Mouse (Mus musculus) layer of hippocampus, adult 2 months (tissue): Measurements from ENCODE around the gene Olfr924. TPM values are rescaled to one million over a fixed set of nuclear protein-coding genes. Genes with fewer than 3 reads are reported as not detected.
A peak's percentile ranks its signal among the peaks of the same experiment; 100 is the strongest.
"Not testable (repeated sequence)": the region's sequence is repeated elsewhere in the genome, so short reads cannot be mapped to it uniquely, and the experiment has no call there.

Experiments used
- DNase-seq, 2 experiments: peaks; one replicate each; pipeline ENCODE4 v3.0.0; 2022; ENCODE audit warnings: low spot score in 2 of 2
- H3K27ac ChIP-seq: fragments of 200-600 bp; 2 replicates; pipeline ENCODE4 v1.8.1; 2022
- H3K4me3 ChIP-seq: fragments of 200-600 bp; 2 replicates; pipeline ENCODE4 v1.8.1; 2022; ENCODE audit warnings: mild to moderate bottlenecking
- CTCF ChIP-seq: fragments of 200-600 bp; conservative IDR thresholded peaks from 2 replicates; pipeline ENCODE4 v1.8.1; 2022; ENCODE audit warnings: antibody characterized with exemption, mild to moderate bottlenecking, moderate library complexity
- long read RNA-seq, 2 experiments: library from polyadenylated mRNA; stranded (forward); transcript quantifications; one replicate each; pipeline ENCODE4 v2.0.0; 2021; ENCODE audit warnings: borderline mapping rate in 2 of 2
- total RNA-seq, 2 experiments: library from RNA; stranded (reverse); gene quantifications; 2 replicates each; pipeline ENCODE4 v1.2.3; 2021

The Olfr924 gene
- total RNA-seq, result not detected
- long read RNA-seq, experiment 1, result 0 reads
- long read RNA-seq, experiment 2, result 0 reads

DNA sequence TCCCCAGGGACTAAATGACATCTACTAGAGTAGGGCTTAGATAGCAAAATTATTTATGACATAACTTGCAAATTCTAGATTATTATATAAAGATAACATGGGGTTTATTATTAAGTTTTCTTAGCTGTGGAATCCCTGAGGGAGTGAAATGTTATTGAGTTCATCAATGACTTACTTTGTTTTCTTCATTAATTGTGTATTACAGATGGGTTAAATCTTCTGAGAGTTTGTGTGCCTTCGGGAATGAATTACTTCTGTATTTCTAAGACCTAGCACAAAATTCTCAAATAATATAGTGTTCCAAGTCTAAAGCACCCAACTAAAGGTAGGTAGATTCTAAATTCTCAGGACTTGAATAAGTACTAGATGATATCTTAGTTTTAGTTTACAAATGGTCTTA, at the start of gene Olfr924:
Olfr924 (plus strand) TSS at position 301 of the 400 bp plus-strand sequence.
- DNase-seq, result no peak
- TF ChIP-seq CTCF, result no peak
- no peak within 1 kb of the TSS for H3K4me3 ChIP-seq
- H3K27ac ChIP-seq, result no peak within 1 kb of the TSS

- no peak overlapping the region for H3K27ac ChIP-seq
- TF ChIP-seq CTCF, result peak; percentile 66
- no peak overlapping the region for H3K4me3 ChIP-seq
- no peak for DNase-seq
Measured at GRCm38 (mm10) chr9:38805696-38806095, 38.6 kb upstream of the Olfr924 start.

- no peak within 1 kb of the TSS for H3K27ac ChIP-seq
- no peak for TF ChIP-seq CTCF
- no peak within 1 kb of the TSS for H3K4me3 ChIP-seq
- no peak for DNase-seq
Measured at GRCm38 (mm10) chr9:38814314-38814713, 29.9 kb upstream of the Olfr924 start, which contains the start of gene Olfr922. Gene Olfr922, plus strand, starts transcription at chr9:38814614.

DNA sequence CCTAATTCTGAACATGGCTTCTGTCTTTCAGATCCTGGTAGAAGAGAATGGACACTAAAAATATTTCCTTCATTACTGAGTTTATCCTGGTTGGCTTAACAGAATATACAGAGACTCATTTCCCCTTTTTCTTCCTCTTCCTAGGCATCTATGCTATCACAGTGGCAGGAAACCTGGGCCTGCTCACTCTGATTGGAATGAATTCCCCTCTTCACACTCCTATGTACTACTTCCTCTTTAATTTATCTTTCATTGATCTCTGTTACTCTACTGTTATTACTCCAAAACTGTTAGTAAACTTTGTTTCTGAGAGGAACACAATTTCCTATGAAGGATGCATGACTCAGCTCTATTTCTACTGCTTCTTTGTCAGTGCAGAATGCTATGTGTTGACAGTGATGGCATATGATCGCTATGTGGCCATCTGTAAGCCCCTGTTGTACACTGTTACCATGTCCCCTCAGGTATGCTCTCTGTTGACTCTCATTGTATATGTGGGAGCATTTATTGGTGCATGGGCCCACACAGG, 28.7 kb upstream of the Olfr924 start:
- no peak for TF ChIP-seq CTCF
- Histone ChIP-seq H3K4me3 (no peak overlapping the region), H3K27ac (no peak overlapping the region)
- no peak for DNase-seq

- no peak within 1 kb of the TSS for H3K4me3 ChIP-seq
- no peak for TF ChIP-seq CTCF
- DNase-seq, result no peak
- H3K27ac ChIP-seq, result no peak within 1 kb of the TSS
Measured at GRCm38 (mm10) chr9:38826245-38826644, 18.0 kb upstream of the Olfr924 start, which contains the start of gene Olfr923. Gene Olfr923, plus strand, starts transcription at chr9:38826545.

GRCm38 (mm10) chr9:38833027-38833426, 11.2 kb upstream of the Olfr924 start:
- Histone ChIP-seq H3K4me3 (no peak overlapping the region), H3K27ac (no peak overlapping the region)
- DNase-seq, result no peak
- no peak for TF ChIP-seq CTCF

GRCm38 (mm10) chr9:38854760-38855159, 10.5 kb downstream of the Olfr924 start, which contains the start of gene Olfr26:
Gene Olfr26, plus strand, starts transcription at chr9:38855060.
- DNase-seq, result no peak
- no peak for TF ChIP-seq CTCF
- H3K27ac ChIP-seq, result no peak within 1 kb of the TSS

GRCm38 (mm10) chr9:38874880-38875279, 30.6 kb downstream of the Olfr924 start:
- not testable (repeated sequence) for DNase-seq, H3K27ac ChIP-seq, H3K4me3 ChIP-seq

More at GRCm38 (mm10) chr9:38854760-38855159, 10.5 kb downstream of the Olfr924 start, which contains the start of gene Olfr26:
- no peak within 1 kb of the TSS for H3K4me3 ChIP-seq

- Histone ChIP-seq H3K27ac (no peak within 1 kb of the TSS), H3K4me3 (no peak within 1 kb of the TSS)
- TF ChIP-seq CTCF, result no peak
- no peak for DNase-seq
Measured at GRCm38 (mm10) chr9:38876826-38877225, 32.6 kb downstream of the Olfr924 start, which contains the start of gene Olfr926. Gene Olfr926, plus strand, starts transcription at chr9:38877126.

Other genes with a start within 250 kb of the Olfr924 start
- gene Olfr914, start 239.3 kb upstream of the Olfr924 start, total RNA-seq, result not detected
- gene Olfr916, start 184.6 kb upstream of the Olfr924 start, total RNA-seq, result not detected
- not detected for gene Olfr917, start 178.6 kb upstream of the Olfr924 start, total RNA-seq
- not detected for gene Olfr918, start 169.8 kb upstream of the Olfr924 start, total RNA-seq
- not detected for gene Olfr919, start 140.8 kb upstream of the Olfr924 start, total RNA-seq
- gene Vwa5a, start 126.2 kb upstream of the Olfr924 start, total RNA-seq, result 10 to 100 TPM in 1 of 2 experiments, 1 to 10 TPM in 1; 9.6 to 14.1 TPM
- under 1 TPM; 0.05 to 0.10 TPM for gene Olfr920, start 92.2 kb upstream of the Olfr924 start, total RNA-seq
- not detected for gene Olfr921, start 71.4 kb upstream of the Olfr924 start, total RNA-seq
- gene Olfr922, start 29.8 kb upstream of the Olfr924 start, total RNA-seq, result not detected
- not detected for gene Olfr923, start 17.9 kb upstream of the Olfr924 start, total RNA-seq
- not detected for gene Olfr26, start 10.6 kb downstream of the Olfr924 start, total RNA-seq
- not detected for gene Olfr926, start 32.7 kb downstream of the Olfr924 start, total RNA-seq
- gene Olfr930, start 85.4 kb downstream of the Olfr924 start, total RNA-seq, result not detected
- not detected for gene Olfr933, start 127.9 kb downstream of the Olfr924 start, total RNA-seq
- not detected for gene Olfr934, start 143.9 kb downstream of the Olfr924 start, total RNA-seq
- gene Olfr935, start 155.2 kb downstream of the Olfr924 start, total RNA-seq, result not detected
- not detected for gene Olfr146, start 178.9 kb downstream of the Olfr924 start, total RNA-seq
- not detected for gene Olfr937, start 220.5 kb downstream of the Olfr924 start, total RNA-seq
- gene Olfr938, start 234.4 kb downstream of the Olfr924 start, total RNA-seq, result not detected